Mouse (Mus musculus): ENCODE measurements around the gene 2610528A11Rik. TPM values are rescaled to one million over a fixed set of nuclear protein-coding genes. Genes with fewer than 3 reads are reported as not detected.

Gene 2610528A11Rik
- polyA plus RNA-seq, 1 experiment from 2014 or later = 45.5 TPM

GRCm38 (mm10) chr14:37068516-37068915, 45.3 kb downstream of the 2610528A11Rik start:
- Histone ChIP-seq H3K4me3 (ENCODE audit: low read depth, low read length) (no peak overlapping the region), H3K27ac (ENCODE audit: low read depth, low read length) (no peak overlapping the region), H3K9me3 (ENCODE audit: control insufficient read depth) (no peaks in the 10 kb centered on the region), H3K36me3 (ENCODE audit: control insufficient read depth, insufficient read depth) (no peaks in the 10 kb centered on the region), H3K9ac (ENCODE audit: low read depth, low read length) (no peak overlapping the region), H3K4me2 (replicated peaks; ENCODE audit: low read depth) (no peak overlapping the region), H3K4me1 (replicated peaks; ENCODE audit: control insufficient read depth, insufficient read depth, low read length) (no peaks in the 10 kb centered on the region), H3K27me3 (replicated peaks; ENCODE audit: control insufficient read depth, insufficient read depth, low read length) (no peaks in the 10 kb centered on the region)
- ATAC-seq = no peak
- TF ChIP-seq CTCF (IDR thresholded peaks at IDR 0.05; ENCODE audit: low read depth) = no peak
- WGBS = 16% methylated on average over 9 of the region's 9 CpGs

- no peak for TF ChIP-seq CTCF (IDR thresholded peaks at IDR 0.05; ENCODE audit: low read depth)
- no peaks in the 10 kb centered on the region for H3K36me3 ChIP-seq (ENCODE audit: control insufficient read depth, insufficient read depth)
- no peak for ATAC-seq
- no peaks in the 10 kb centered on the region for H3K27me3 ChIP-seq (replicated peaks; ENCODE audit: control insufficient read depth, insufficient read depth, low read length)
- H3K9me3 ChIP-seq (ENCODE audit: control insufficient read depth) = no peaks in the 10 kb centered on the region
- H3K9ac ChIP-seq (ENCODE audit: low read depth, low read length) = no peak within 1 kb of the TSS
- no peaks in the 10 kb centered on the region for H3K4me1 ChIP-seq (replicated peaks; ENCODE audit: control insufficient read depth, insufficient read depth, low read length)
- 77% methylated on average over 5 of the region's 5 CpGs for WGBS
- no peak within 1 kb of the TSS for H3K4me2 ChIP-seq (replicated peaks; ENCODE audit: low read depth)
- no peak within 1 kb of the TSS for H3K27ac ChIP-seq (ENCODE audit: low read depth, low read length)
- H3K4me3 ChIP-seq (ENCODE audit: low read depth, low read length) = no peak within 1 kb of the TSS
Measured at GRCm38 (mm10) chr14:37067629-37068028, 46.2 kb downstream of the 2610528A11Rik start, which contains the start of gene Lrit2. Gene Lrit2 (plus strand): TSS chr14:37067929.

GRCm38 (mm10) chr14:37066636-37067035, 47.2 kb downstream of the 2610528A11Rik start:
- Histone ChIP-seq H3K9me3 (ENCODE audit: control insufficient read depth) (no peaks in the 10 kb centered on the region), H3K4me2 (replicated peaks; ENCODE audit: low read depth) (no peak overlapping the region), H3K9ac (ENCODE audit: low read depth, low read length) (no peak overlapping the region), H3K4me1 (replicated peaks; ENCODE audit: control insufficient read depth, insufficient read depth, low read length) (no peaks in the 10 kb centered on the region), H3K4me3 (ENCODE audit: low read depth, low read length) (no peak overlapping the region), H3K36me3 (ENCODE audit: control insufficient read depth, insufficient read depth) (no peaks in the 10 kb centered on the region), H3K27ac (ENCODE audit: low read depth, low read length) (no peak overlapping the region), H3K27me3 (replicated peaks; ENCODE audit: control insufficient read depth, insufficient read depth, low read length) (no peaks in the 10 kb centered on the region)
- ATAC-seq = no peak
- WGBS = 57% methylated on average over 2 of the region's 2 CpGs
- TF ChIP-seq CTCF (IDR thresholded peaks at IDR 0.05; ENCODE audit: low read depth) = no peak

GRCm38 (mm10) chr14:37064849-37065248, 49.0 kb downstream of the 2610528A11Rik start:
- no peaks in the 10 kb centered on the region for H3K27me3 ChIP-seq (replicated peaks; ENCODE audit: control insufficient read depth, insufficient read depth, low read length)
- no peaks in the 10 kb centered on the region for H3K4me1 ChIP-seq (replicated peaks; ENCODE audit: control insufficient read depth, insufficient read depth, low read length)
- no peak overlapping the region for H3K4me2 ChIP-seq (replicated peaks; ENCODE audit: low read depth)
- H3K36me3 ChIP-seq (ENCODE audit: control insufficient read depth, insufficient read depth) = no peaks in the 10 kb centered on the region
- no peak; the same call in 1 of the 2 replicates for TF ChIP-seq CTCF (IDR thresholded peaks at IDR 0.05; ENCODE audit: low read depth)
- no peak overlapping the region for H3K4me3 ChIP-seq (ENCODE audit: low read depth, low read length)
- no peak for ATAC-seq
- 55% methylated on average over 2 of the region's 2 CpGs for WGBS
- H3K9me3 ChIP-seq (ENCODE audit: control insufficient read depth) = no peaks in the 10 kb centered on the region
- H3K9ac ChIP-seq (ENCODE audit: low read depth, low read length) = no peak overlapping the region
- H3K27ac ChIP-seq (ENCODE audit: low read depth, low read length) = no peak overlapping the region

Other genes with a start within 250 kb of the 2610528A11Rik start
- gene Ccser2, start 145.2 kb downstream of the 2610528A11Rik start, polyA plus RNA-seq (2015; fragmentation: Nextera tagmentation; extraction: Ambion mirVana) = 81.8 and 81.9 TPM in 2 replicates
- not detected in 2 replicates for gene Rgr, start 65.1 kb downstream of the 2610528A11Rik start, polyA plus RNA-seq (2015; fragmentation: Nextera tagmentation; extraction: Ambion mirVana)
- gene Lrit1, start 59.2 kb downstream of the 2610528A11Rik start, polyA plus RNA-seq (2015; fragmentation: Nextera tagmentation; extraction: Ambion mirVana) = 0.03 TPM in 1 of 2 replicates, not detected in the other
- gene Lrit2, start 46.1 kb downstream of the 2610528A11Rik start, polyA plus RNA-seq (2015; fragmentation: Nextera tagmentation; extraction: Ambion mirVana) = not detected in 2 replicates
- gene Cdhr1, start 15.7 kb downstream of the 2610528A11Rik start, polyA plus RNA-seq (2015; fragmentation: Nextera tagmentation; extraction: Ambion mirVana) = 0.07 and 0.09 TPM in 2 replicates
- gene Ghitm, start 21.2 kb upstream of the 2610528A11Rik start, polyA plus RNA-seq (2015; fragmentation: Nextera tagmentation; extraction: Ambion mirVana) = 278 and 283 TPM in 2 replicates